Comparison of ENCODE assay signal across 8 mouse cellular contexts in genomic region chr3:96596228-96596707, GRCm38 (mm10). TPM values are rescaled to one million over a fixed set of nuclear protein-coding genes. Genes with fewer than 3 reads are reported as not detected.
DNase-seq lines count a peak whose midpoint lies in the region; ATAC-seq and TF ChIP-seq lines count a peak whose summit lies in the region.

Gene Ankrd34a (plus strand): TSS chr3:96596636.

- ATAC-seq in forebrain, embryonic 15.5 days (replicated peaks), result no peak
- ATAC-seq in stomach, postnatal 0 days (ENCODE audit: low FRiP score, low TSS enrichment), result no peak

- no peak for TF ChIP-seq EP300 in ES-Bruce4 (IDR thresholded peaks at IDR 0.05; ENCODE audit: insufficient read depth, low read depth, low read length)
- TF ChIP-seq EP300 in stomach, postnatal 0 days (optimal IDR thresholded peaks at IDR 0.05), result no peak

- H3K4me2 ChIP-seq in forebrain, embryonic 15.5 days (replicated peaks), result peak within 1 kb of the TSS; percentile 98
- H3K4me2 ChIP-seq in stomach, postnatal 0 days (replicated peaks; ENCODE audit: low read depth), result peak within 1 kb of the TSS; percentile 81

- H3K4me1 ChIP-seq in ES-Bruce4 (ENCODE audit: control insufficient read depth, insufficient read depth, low read length), result no peaks in the 10 kb centered on the region
- peaks cover 68% of the 10 kb centered on the region for H3K4me1 ChIP-seq in forebrain, embryonic 15.5 days
- H3K4me1 ChIP-seq in stomach, postnatal 0 days (replicated peaks; ENCODE audit: control insufficient read depth, insufficient read depth), result 0 out of 2 replicates have a peak, but pooled peaks cover 3% of the 10 kb centered on the region

- no peak for TF ChIP-seq CTCF in ES-Bruce4 (IDR thresholded peaks at IDR 0.05; ENCODE audit: low read depth, low read length)
- TF ChIP-seq CTCF in stomach, postnatal 0 days (IDR thresholded peaks at IDR 0.05; ENCODE audit: low read depth), result no peak

- no peaks in the 10 kb centered on the region for H3K9me3 ChIP-seq in ES-Bruce4 (replicated peaks; ENCODE audit: control insufficient read depth, insufficient read depth, low read length, poor library complexity, severe bottlenecking)
- no peaks in the 10 kb centered on the region for H3K9me3 ChIP-seq in forebrain, embryonic 15.5 days
- H3K9me3 ChIP-seq in stomach, postnatal 0 days (ENCODE audit: control insufficient read depth, low read length), result no peaks in the 10 kb centered on the region

- no peak within 1 kb of the TSS for H3K27ac ChIP-seq in ES-Bruce4 (ENCODE audit: insufficient read depth, low read length)
- H3K27ac ChIP-seq in forebrain, embryonic 15.5 days (replicated peaks), result peak within 1 kb of the TSS; percentile 78
- no peak within 1 kb of the TSS for H3K27ac ChIP-seq in macrophage
- peak within 1 kb of the TSS; percentile 67; the same call in 1 of the 2 replicates for H3K27ac ChIP-seq in stomach, postnatal 0 days (replicated peaks)

- 1% methylated on average over 21 of the region's 23 CpGs for WGBS in forebrain, embryonic 15.5 days
- WGBS in macrophage (ENCODE audit: missing documents), result 11% methylated on average over 16 of the region's 23 CpGs
- 1% methylated on average over 17 of the region's 23 CpGs for WGBS in stomach, postnatal 0 days

- no peak for TF ChIP-seq POLR2A in ES-Bruce4 (IDR thresholded peaks at IDR 0.05; ENCODE audit: insufficient read depth, low read length)

- peak; percentile 68 to 80 for DNase-seq in adrenal gland, postnatal 36 days
- peak; percentile 70 for DNase-seq in heart, postnatal 4 days
- peak; percentile 82 to 84 for DNase-seq in layer of hippocampus, postnatal 36 days
- peak; percentile 47 for DNase-seq in stomach, postnatal 0 days (ENCODE audit: low spot score)
- DNase-seq in embryo, embryonic 11 days, result no peak

- H3K4me3 ChIP-seq in ES-Bruce4 (ENCODE audit: low read depth, low read length), result peak within 1 kb of the TSS; percentile 56
- H3K4me3 ChIP-seq in forebrain, embryonic 15.5 days, result peak within 1 kb of the TSS; percentile 55
- H3K4me3 ChIP-seq in macrophage (ENCODE audit: inconsistent target), result peak within 1 kb of the TSS; percentile 6; the same call in 1 of the 2 replicates
- peak within 1 kb of the TSS; percentile 51 for H3K4me3 ChIP-seq in stomach, postnatal 0 days (ENCODE audit: low read depth, low read length)

- H3K9ac ChIP-seq in ES-Bruce4 (ENCODE audit: low read depth, poor library complexity, severe bottlenecking), result peak within 1 kb of the TSS; percentile 19
- peak within 1 kb of the TSS; percentile 70 for H3K9ac ChIP-seq in forebrain, embryonic 15.5 days (replicated peaks)
- H3K9ac ChIP-seq in stomach, postnatal 0 days (ENCODE audit: low read length), result peak within 1 kb of the TSS; percentile 63

- H3K36me3 ChIP-seq in ES-Bruce4 (ENCODE audit: control insufficient read depth, insufficient read depth, low read length, poor library complexity, severe bottlenecking) (no peaks in the 10 kb centered on the region), macrophage (ENCODE audit: inconsistent target) (no peaks in the 10 kb centered on the region)
- H3K36me3 ChIP-seq in forebrain, embryonic 15.5 days, result no peaks in the 10 kb centered on the region
- no peaks in the 10 kb centered on the region for H3K36me3 ChIP-seq in stomach, postnatal 0 days (ENCODE audit: control insufficient read depth, insufficient read depth, low read length)

- peaks cover 16% of the 10 kb centered on the region; the same call in 1 of the 2 replicates for H3K79me2 ChIP-seq in macrophage (ENCODE audit: inconsistent target)

- no peaks in the 10 kb centered on the region for H3K27me3 ChIP-seq in ES-Bruce4 (ENCODE audit: control insufficient read depth, insufficient read depth, low read length, poor library complexity, severe bottlenecking)
- no peaks in the 10 kb centered on the region for H3K27me3 ChIP-seq in forebrain, embryonic 15.5 days
- H3K27me3 ChIP-seq in stomach, postnatal 0 days (ENCODE audit: control insufficient read depth, insufficient read depth, low read length), result no peaks in the 10 kb centered on the region

RNA-seq across cellular contexts. Expression of gene Ankrd34a, which starts in this region (rescaled TPM):
- polyA plus RNA-seq in ES-Bruce4 (2011; ENCODE audit: insufficient read depth, insufficient read length, low read depth, missing spikeins), result 0.31 and 0.43 TPM in 2 replicates
- 1 to 10 TPM in 1 of 2 experiments, under 1 TPM in 1; 0.95 to 1.0 TPM for total RNA-seq in adrenal gland, postnatal 36 days (2021)
- polyA plus RNA-seq in forebrain, embryonic 15.5 days (2015; fragmentation: Nextera tagmentation; extraction: Ambion mirVana), result 12.5 and 13.4 TPM in 2 replicates
- total RNA-seq in heart, postnatal 4 days (2021), result 1 to 10 TPM; 1.8 to 3.1 TPM
- 10 to 100 TPM; 49.9 to 51.5 TPM for total RNA-seq in layer of hippocampus, postnatal 36 days (2021)
- under 1 TPM in 1 of 26 experiments, not detected in 25; 0.32 TPM for total RNA-seq in macrophage (2018; cell fraction: chromatin; rRNA removed)
- under 1 TPM in 10 of 26 experiments, not detected in 16; 0.03 to 0.22 (median 0.09) TPM for total RNA-seq in macrophage (2018; cell fraction: cytosol; rRNA removed)
- under 1 TPM in 2 of 26 experiments, not detected in 24; 0.29 to 0.31 TPM for total RNA-seq in macrophage (2018; cell fraction: nucleus; rRNA removed)
- polyA plus RNA-seq in macrophage (2018), result 0.07 to 0.15 TPM in 2 of 3 replicates, not detected in the other
- polyA plus RNA-seq in stomach, postnatal 0 days (2015; fragmentation: Nextera tagmentation; extraction: Ambion mirVana), result 1.3 TPM in 2 replicates

Comparison
In these comparisons a context has a peak if more than half of its experiments do, and no peak if none do; other contexts are left out.
1. RNA of gene Ankrd34a (total RNA-seq): 49.9 to 51.5 TPM in layer of hippocampus, postnatal 36 days; 1.8 to 3.1 TPM in heart, postnatal 4 days and 0.95 to 1.0 TPM in adrenal gland, postnatal 36 days; every median in the first group is over 10 times any median in the second.
2. H3K27ac ChIP-seq: peak in forebrain, embryonic 15.5 days (single experiment) and stomach, postnatal 0 days (single experiment); none in ES-Bruce4 (single experiment) and macrophage (single experiment).
3. H3K4me3 ChIP-seq: peak in every context shown above with its lines; median percentile 56 in ES-Bruce4; 55 in forebrain, embryonic 15.5 days; 51 in stomach, postnatal 0 days; 6 in macrophage.
4. H3K9ac ChIP-seq: peak in every context shown above with its lines; median percentile 70 in forebrain, embryonic 15.5 days; 63 in stomach, postnatal 0 days; 19 in ES-Bruce4.